ENCODE assay signal across 17 mouse cellular contexts in the genomic region with DNA sequence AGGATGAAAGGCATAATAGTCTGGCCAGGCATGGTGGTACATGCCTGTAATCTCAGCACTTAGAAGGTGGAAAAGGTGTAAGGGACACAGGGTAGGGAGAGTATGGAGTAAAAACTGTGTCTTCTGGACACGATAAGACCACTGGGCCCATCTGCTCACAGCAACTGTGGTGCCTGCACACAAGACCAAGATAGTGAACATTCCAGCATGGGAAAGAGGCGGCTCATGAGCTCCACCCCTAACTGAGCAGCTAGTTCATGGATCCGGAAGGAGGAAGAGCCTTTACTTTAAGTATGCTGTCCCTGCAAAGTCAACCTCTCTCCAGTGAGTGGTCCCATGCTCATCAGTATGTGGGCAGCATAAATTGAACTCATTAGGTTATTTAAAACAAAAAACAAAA. TPM values are rescaled to one million over a fixed set of nuclear protein-coding genes. Genes with fewer than 3 reads are reported as not detected.
DNase-seq lines count a peak whose midpoint lies in the region; ATAC-seq and TF ChIP-seq lines count a peak whose summit lies in the region.
"Had no signal": no experiment of that assay in that cellular context is flagged by ENCODE, and none has a peak within 500 bp of the region (broad histone marks: within the 10 kb centered on the region; RNA-seq: fewer than 3 reads in every experiment).

No protein-coding gene starts in this region.

- H3K9me3 ChIP-seq in heart, embryonic 15.5 days (replicated peaks) = no peaks in the 10 kb centered on the region
- no peaks in the 10 kb centered on the region for H3K9me3 ChIP-seq in heart, embryonic 12.5 days (replicated peaks)
- no peaks in the 10 kb centered on the region for H3K9me3 ChIP-seq in hindbrain, embryonic 14.5 days (ENCODE audit: control insufficient read depth, low read length)
- H3K9me3 ChIP-seq in midbrain, postnatal 0 days (ENCODE audit: low read length) = no peaks in the 10 kb centered on the region
- H3K9me3 ChIP-seq: limb, embryonic 13.5 days; neural tube, embryonic 12.5 days had no signal

- no peak overlapping the region for H3K9ac ChIP-seq in heart, embryonic 15.5 days
- no peak overlapping the region for H3K9ac ChIP-seq in heart, embryonic 12.5 days
- H3K9ac ChIP-seq in hindbrain, embryonic 14.5 days = no peak overlapping the region
- 0 out of 2 replicates have a peak overlapping the region, but pooled peaks have one; percentile 56 for H3K9ac ChIP-seq in midbrain, postnatal 0 days (replicated peaks; ENCODE audit: low read length, poor library complexity, severe bottlenecking)
- H3K9ac ChIP-seq: limb, embryonic 13.5 days; neural tube, embryonic 12.5 days had no signal

- H3K4me3 ChIP-seq in heart, embryonic 15.5 days = no peak overlapping the region
- no peak overlapping the region for H3K4me3 ChIP-seq in heart, embryonic 12.5 days
- peak overlapping the region; percentile 19; the same call in 1 of the 2 replicates for H3K4me3 ChIP-seq in hindbrain, embryonic 14.5 days (replicated peaks; ENCODE audit: low read length)
- H3K4me3 ChIP-seq in midbrain, postnatal 0 days (ENCODE audit: low read depth, low read length) = peak overlapping the region; percentile 30; the same call in 1 of the 2 replicates
- H3K4me3 ChIP-seq: limb, embryonic 13.5 days; neural tube, embryonic 12.5 days had no signal

- TF ChIP-seq CTCF in midbrain, postnatal 0 days (IDR thresholded peaks at IDR 0.05) = no peak

- 47% methylated on average over 3 of the region's 3 CpGs for WGBS in heart, embryonic 15.5 days
- 19% methylated on average over 3 of the region's 3 CpGs for WGBS in heart, embryonic 12.5 days
- WGBS in hindbrain, embryonic 14.5 days = 70% methylated on average over 3 of the region's 3 CpGs
- 65% methylated on average over 3 of the region's 3 CpGs for WGBS in midbrain, postnatal 0 days

- no peak overlapping the region for H3K4me2 ChIP-seq in heart, embryonic 15.5 days
- H3K4me2 ChIP-seq in heart, embryonic 12.5 days = no peak overlapping the region
- peak overlapping the region; percentile 47 for H3K4me2 ChIP-seq in hindbrain, embryonic 14.5 days (replicated peaks)
- H3K4me2 ChIP-seq in midbrain, postnatal 0 days (ENCODE audit: low read depth, low read length, poor library complexity, severe bottlenecking) = peak overlapping the region; percentile 46
- H3K4me2 ChIP-seq: limb, embryonic 13.5 days; neural tube, embryonic 12.5 days had no signal

- H3K36me3 ChIP-seq in heart, embryonic 15.5 days = no peaks in the 10 kb centered on the region
- no peaks in the 10 kb centered on the region for H3K36me3 ChIP-seq in heart, embryonic 12.5 days
- no peaks in the 10 kb centered on the region for H3K36me3 ChIP-seq in hindbrain, embryonic 14.5 days (replicated peaks; ENCODE audit: control insufficient read depth, insufficient read depth)
- no peaks in the 10 kb centered on the region; the same call in 1 of the 2 replicates for H3K36me3 ChIP-seq in midbrain, postnatal 0 days (ENCODE audit: insufficient read depth, low read length)
- H3K36me3 ChIP-seq: limb, embryonic 13.5 days; neural tube, embryonic 12.5 days had no signal

- no peaks in the 10 kb centered on the region for H3K27me3 ChIP-seq in heart, embryonic 15.5 days
- no peaks in the 10 kb centered on the region for H3K27me3 ChIP-seq in heart, embryonic 12.5 days (replicated peaks)
- no peaks in the 10 kb centered on the region for H3K27me3 ChIP-seq in hindbrain, embryonic 14.5 days (ENCODE audit: control insufficient read depth, insufficient read depth, low read length)
- no peaks in the 10 kb centered on the region for H3K27me3 ChIP-seq in midbrain, postnatal 0 days (ENCODE audit: insufficient read depth, low read length)
- H3K27me3 ChIP-seq: limb, embryonic 13.5 days; neural tube, embryonic 12.5 days had no signal

- no peak for ATAC-seq in heart, embryonic 15.5 days (replicated peaks; ENCODE audit: insufficient number of reproducible peaks, insufficient read depth, low FRiP score, low read depth)
- ATAC-seq in heart, embryonic 12.5 days (ENCODE audit: insufficient number of reproducible peaks, low FRiP score) = no peak
- ATAC-seq in hindbrain, embryonic 14.5 days (ENCODE audit: low FRiP score) = no peak
- no peak for ATAC-seq in midbrain, postnatal 0 days (ENCODE audit: low FRiP score)

- peak; percentile 74 for DNase-seq in ZHBTc4 (ENCODE audit: low read depth, low spot score)
- no peak for DNase-seq in hindbrain, embryonic 14.5 days (ENCODE audit: low spot score)
- DNase-seq in midbrain, postnatal 0 days (ENCODE audit: low spot score) = no peak
- DNase-seq in urinary bladder, adult 18-20 months (ENCODE audit: low spot score in 2 of 2) = no peak
- DNase-seq in thymus, postnatal 0 days (ENCODE audit: low spot score) = no peak
- DNase-seq in cerebellum, postnatal 25 days = no peak
- DNase-seq: adrenal gland, adult 2 months; B cell, adult 2 months; cerebellum, adult 9-11 months; layer of hippocampus, postnatal 36 days; lung, adult 2 months; right cerebral cortex, adult 18-20 months had no signal

- 0 out of 2 replicates have a peak overlapping the region, but pooled peaks have one; percentile 18 for H3K27ac ChIP-seq in heart, embryonic 15.5 days
- H3K27ac ChIP-seq in heart, embryonic 12.5 days (ENCODE audit: poor library complexity, severe bottlenecking) = no peak overlapping the region
- peak overlapping the region; percentile 91; the same call in 1 of the 2 replicates for H3K27ac ChIP-seq in hindbrain, embryonic 14.5 days
- peak overlapping the region; percentile 94 for H3K27ac ChIP-seq in midbrain, postnatal 0 days (ENCODE audit: low read depth, low read length)
- H3K27ac ChIP-seq: limb, embryonic 13.5 days had no signal

- peaks cover 32% of the 10 kb centered on the region for H3K4me1 ChIP-seq in heart, embryonic 15.5 days (replicated peaks)
- H3K4me1 ChIP-seq in heart, embryonic 12.5 days (replicated peaks) = peaks cover 41% of the 10 kb centered on the region
- H3K4me1 ChIP-seq in hindbrain, embryonic 14.5 days (replicated peaks; ENCODE audit: control insufficient read depth, insufficient read depth, low read length) = peaks cover 25% of the 10 kb centered on the region
- peaks cover 16% of the 10 kb centered on the region for H3K4me1 ChIP-seq in midbrain, postnatal 0 days (ENCODE audit: insufficient read depth, low read length)

RNA-seq across cellular contexts. Expression of gene Eef1a1, which starts 15.7 kb away (rescaled TPM):
- 2,802 and 3,192 TPM in 2 replicates for polyA plus RNA-seq in heart, embryonic 15.5 days (2015; fragmentation: Nextera tagmentation; extraction: Ambion mirVana)
- 2,772 and 2,882 TPM in 2 replicates for polyA plus RNA-seq in heart, embryonic 12.5 days (2016; fragmentation: Nextera tagmentation; extraction: Ambion mirVana)
- 3,726 and 3,749 TPM in 2 replicates for polyA plus RNA-seq in hindbrain, embryonic 14.5 days (2014; fragmentation: Nextera tagmentation; extraction: Ambion mirVana)
- 6,169 and 7,035 TPM in 2 replicates for total RNA-seq in midbrain, postnatal 0 days (2014; rRNA removed)
- polyA plus RNA-seq in midbrain, postnatal 0 days (2015; fragmentation: Nextera tagmentation; extraction: Ambion mirVana) = 2,410 and 2,461 TPM in 2 replicates
- polyA plus RNA-seq in thymus, postnatal 0 days (2015; fragmentation: Nextera tagmentation; extraction: Ambion mirVana) = 3,927 and 4,011 TPM in 2 replicates

RNA-seq across cellular contexts. Expression of gene Gm17324, which starts 56.1 kb away (rescaled TPM):
- polyA plus RNA-seq in heart, embryonic 15.5 days (2015; fragmentation: Nextera tagmentation; extraction: Ambion mirVana) = 0.43 and 0.67 TPM in 2 replicates
- 0.65 and 0.99 TPM in 2 replicates for polyA plus RNA-seq in heart, embryonic 12.5 days (2016; fragmentation: Nextera tagmentation; extraction: Ambion mirVana)
- 1.4 and 2.0 TPM in 2 replicates for polyA plus RNA-seq in hindbrain, embryonic 14.5 days (2014; fragmentation: Nextera tagmentation; extraction: Ambion mirVana)
- 0.47 and 5.4 TPM in 2 replicates for total RNA-seq in midbrain, postnatal 0 days (2014; rRNA removed)
- polyA plus RNA-seq in midbrain, postnatal 0 days (2015; fragmentation: Nextera tagmentation; extraction: Ambion mirVana) = 3.7 and 4.1 TPM in 2 replicates
- 0.58 and 1.1 TPM in 2 replicates for polyA plus RNA-seq in thymus, postnatal 0 days (2015; fragmentation: Nextera tagmentation; extraction: Ambion mirVana)
- total RNA-seq: adrenal gland, adult 2 months; megakaryocyte progenitor cell, adult 5-6 weeks had no signal
- polyA plus RNA-seq: lung, adult 2 months had no signal

RNA-seq across cellular contexts. Expression of gene Mto1, which starts 56.7 kb away (rescaled TPM):
- 26.2 and 27.7 TPM in 2 replicates for polyA plus RNA-seq in heart, embryonic 15.5 days (2015; fragmentation: Nextera tagmentation; extraction: Ambion mirVana)
- polyA plus RNA-seq in heart, embryonic 12.5 days (2016; fragmentation: Nextera tagmentation; extraction: Ambion mirVana) = 26.8 and 28.8 TPM in 2 replicates
- 27.5 and 28.5 TPM in 2 replicates for polyA plus RNA-seq in hindbrain, embryonic 14.5 days (2014; fragmentation: Nextera tagmentation; extraction: Ambion mirVana)
- total RNA-seq in midbrain, postnatal 0 days (2014; rRNA removed) = 27.1 and 27.5 TPM in 2 replicates
- 18.5 and 18.7 TPM in 2 replicates for polyA plus RNA-seq in midbrain, postnatal 0 days (2015; fragmentation: Nextera tagmentation; extraction: Ambion mirVana)
- 22.8 and 23.4 TPM in 2 replicates for polyA plus RNA-seq in thymus, postnatal 0 days (2015; fragmentation: Nextera tagmentation; extraction: Ambion mirVana)

Comparison
In these comparisons a context has a peak if more than half of its experiments do, and no peak if none do; other contexts are left out.
1. H3K4me2 ChIP-seq: peak in hindbrain, embryonic 14.5 days (single experiment) and midbrain, postnatal 0 days (single experiment); none in heart, embryonic 15.5 days (single experiment) and heart, embryonic 12.5 days (single experiment).
2. H3K4me3 ChIP-seq: peak in hindbrain, embryonic 14.5 days (single experiment) and midbrain, postnatal 0 days (single experiment); none in heart, embryonic 15.5 days (single experiment) and heart, embryonic 12.5 days (single experiment).